Mouse (Mus musculus) cerebellum, postnatal 14 days (tissue): ENCODE data around the gene Gtf3a.
A peak's percentile ranks its signal among the peaks of the same experiment; 100 is the strongest.
"Not testable (repeated sequence)": the region's sequence is repeated elsewhere in the genome, so short reads cannot be mapped to it uniquely, and the experiment has no call there.

Experiments used
- DNase-seq, 2 experiments: peaks; one replicate each; pipeline ENCODE4 v3.0.0; 2021; ENCODE audit warnings: mixed read lengths in 2 of 2

The Gtf3a gene

DNA sequence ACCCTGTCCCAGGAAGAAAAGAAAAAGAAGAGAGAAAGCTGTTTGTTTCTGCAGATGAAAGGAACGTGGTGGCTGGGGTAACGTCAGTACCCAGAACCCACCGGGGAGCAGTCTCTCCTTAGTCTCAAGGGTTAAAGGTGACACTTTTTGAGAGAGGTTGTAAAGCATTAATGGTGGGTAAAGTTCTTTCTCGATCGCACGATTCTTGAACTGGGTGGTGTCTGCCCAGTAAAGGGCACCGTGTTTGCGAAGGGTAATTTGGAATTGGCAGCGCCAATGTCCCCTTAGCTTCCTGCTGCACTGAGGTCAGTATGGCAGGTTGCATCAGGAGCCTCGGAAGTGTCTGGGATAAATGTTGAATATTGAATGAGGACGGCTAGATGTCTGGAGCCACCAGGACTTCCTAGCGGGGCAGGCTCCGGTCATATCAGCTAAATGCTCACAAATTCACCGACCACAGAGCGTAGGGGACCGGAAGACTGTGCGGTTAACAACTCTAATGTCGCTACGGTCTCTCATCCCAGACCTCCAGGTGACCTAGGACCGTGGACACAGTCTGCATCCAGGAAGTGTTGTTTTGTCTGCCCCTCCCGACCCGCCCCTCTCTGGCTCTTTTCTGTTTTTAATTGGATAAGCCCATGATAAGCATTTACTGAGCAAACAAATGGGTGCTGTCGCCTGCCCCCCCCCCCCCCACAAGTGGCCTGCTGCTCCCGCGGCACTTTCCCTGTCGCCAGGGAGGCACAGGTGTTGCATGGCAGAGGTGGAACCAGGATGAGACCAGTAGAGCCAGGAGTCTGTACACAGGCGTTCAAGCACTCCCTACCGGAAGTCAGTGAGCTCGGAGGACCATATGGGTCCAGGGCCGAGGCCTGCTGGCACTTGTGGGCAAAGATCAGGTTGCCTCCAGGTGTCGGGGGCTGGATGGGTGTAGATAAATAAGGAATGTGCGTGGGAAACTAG lies 10.6 kb upstream of the Gtf3a start:
- DNase-seq, result no peak

DNA sequence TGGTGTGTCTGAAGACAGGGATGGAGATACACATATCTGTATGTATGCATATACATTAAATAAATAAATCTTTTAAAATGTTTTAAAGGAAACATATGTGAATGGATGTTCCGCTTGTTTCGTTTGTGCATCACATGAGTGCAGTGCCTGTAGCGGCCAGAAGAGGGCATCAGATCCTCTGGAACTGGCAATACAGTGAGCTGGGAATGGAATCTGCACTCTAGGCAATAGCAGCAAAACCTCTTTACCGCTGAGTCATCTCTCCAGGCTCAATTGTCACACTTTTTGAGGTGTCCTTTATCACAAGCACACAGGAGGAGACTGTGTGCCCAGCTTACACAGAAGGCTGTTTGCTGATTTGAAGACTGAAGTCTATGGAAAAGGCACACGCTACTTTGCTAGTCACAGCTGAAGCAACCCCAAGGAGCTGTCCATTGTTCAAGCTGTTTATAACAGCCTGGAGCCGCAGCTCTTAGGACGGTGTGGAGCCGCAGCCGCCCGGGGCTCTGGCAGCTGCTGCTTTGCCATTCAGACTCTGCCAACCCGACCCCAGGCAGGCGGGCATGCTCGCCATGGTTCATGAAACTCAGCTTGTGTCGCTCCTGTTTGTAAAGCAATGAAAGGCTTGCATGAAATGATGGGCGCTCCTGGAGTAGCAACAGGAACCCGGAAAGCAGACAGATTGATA lies 9.2 kb upstream of the Gtf3a start:
- DNase-seq, result peak; percentile 59 to 83

DNA sequence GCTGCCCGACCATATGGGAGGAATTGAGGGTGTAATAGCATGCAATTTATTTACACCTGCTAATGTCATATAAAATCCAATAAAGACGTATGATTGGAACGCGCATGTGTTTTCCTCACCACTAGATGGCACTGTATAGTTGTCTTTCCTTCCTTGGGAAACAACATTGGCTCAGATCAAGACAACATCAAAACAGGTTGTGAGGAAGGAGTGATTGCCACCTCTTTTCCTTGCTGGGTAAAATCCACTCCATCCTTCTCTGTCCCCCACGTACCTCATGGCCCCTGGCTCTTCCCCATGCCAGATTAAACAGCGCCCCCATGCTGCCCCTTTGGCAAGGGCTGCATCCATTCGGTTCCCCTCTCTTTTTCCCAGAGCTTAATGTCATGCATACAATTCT lies 8.2 kb upstream of the Gtf3a start:
- peak; percentile 49 to 64 for DNase-seq

DNA sequence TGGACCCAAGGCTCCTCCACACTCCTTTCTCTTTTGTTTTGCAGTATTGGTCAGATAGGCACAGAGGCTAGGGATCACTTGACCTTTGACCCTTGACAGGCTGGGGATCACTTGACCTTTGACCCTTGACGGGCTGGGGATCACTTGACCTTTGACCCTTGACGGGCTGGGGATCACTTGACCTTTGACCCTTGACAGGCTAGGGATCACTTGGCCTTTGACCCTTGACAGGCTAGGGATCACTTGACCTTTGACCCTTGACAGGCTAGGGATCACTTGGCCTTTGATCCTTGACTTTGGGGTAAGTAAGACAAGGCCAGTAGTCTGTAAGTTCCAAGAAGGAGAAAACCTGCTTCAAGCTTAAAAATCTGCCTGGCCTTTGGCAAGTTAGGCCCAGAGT lies 6.5 kb upstream of the Gtf3a start:
- not testable (repeated sequence) for DNase-seq

DNA sequence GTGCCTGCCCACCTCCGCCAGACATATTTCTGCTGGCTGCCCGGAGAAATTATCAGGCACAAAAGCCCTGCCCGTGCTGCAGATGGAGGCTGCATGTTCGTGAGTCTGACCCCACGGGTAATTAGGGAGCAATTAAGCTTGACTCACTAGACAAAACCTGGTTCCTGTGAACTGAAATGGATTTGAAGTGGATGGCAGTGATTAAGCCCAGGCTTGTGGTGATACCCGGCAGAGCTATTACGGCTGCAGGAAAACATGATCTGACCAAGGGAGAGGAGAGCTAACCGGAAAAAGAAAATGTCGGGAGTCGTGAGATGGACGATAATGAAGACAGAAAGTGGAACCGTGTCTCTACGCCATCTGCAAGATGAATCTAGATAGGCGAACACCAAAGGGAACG lies 5.5 kb upstream of the Gtf3a start:
- no peak for DNase-seq

DNA sequence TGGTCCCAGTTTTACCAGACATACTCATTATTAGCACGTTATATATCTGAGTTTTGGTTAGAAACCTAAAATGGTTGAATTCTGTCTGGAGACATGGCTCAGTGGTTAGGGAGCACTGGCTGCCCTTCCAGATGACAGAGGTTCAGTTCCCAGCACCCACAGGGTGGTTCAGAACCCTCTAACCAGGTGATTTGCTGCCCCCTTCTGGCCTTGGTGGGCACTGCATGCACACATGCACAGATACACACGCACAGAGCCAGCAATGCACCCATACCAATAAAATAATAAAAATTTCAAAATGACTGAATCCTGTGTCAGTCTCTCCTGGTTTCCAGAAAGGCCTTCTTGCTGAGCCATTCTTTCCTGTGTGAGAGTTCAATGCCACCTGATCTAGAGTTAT lies 3.9 kb upstream of the Gtf3a start:
- peak in 1 of 2 experiments; percentile 36 for DNase-seq

DNA sequence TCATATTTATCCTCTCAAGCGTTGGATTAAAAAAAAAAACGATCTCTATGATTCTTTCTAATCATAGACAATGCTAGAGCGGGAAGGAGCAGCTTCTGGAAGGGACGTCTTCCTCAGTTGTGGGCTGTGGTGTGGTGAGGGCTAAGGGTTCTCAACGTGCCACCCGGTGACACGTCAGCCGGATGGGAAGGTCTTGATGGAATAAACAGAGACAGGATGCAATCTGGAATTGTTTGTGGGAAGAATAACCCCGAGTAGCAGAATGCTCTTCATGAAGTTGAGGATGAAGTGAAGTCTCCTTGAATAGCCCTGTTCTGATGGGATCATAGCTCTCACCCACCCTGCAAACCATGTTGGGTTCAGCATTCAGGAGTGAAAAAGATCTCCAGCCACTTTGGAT lies 1.8 kb upstream of the Gtf3a start:
- DNase-seq, result no peak

DNA sequence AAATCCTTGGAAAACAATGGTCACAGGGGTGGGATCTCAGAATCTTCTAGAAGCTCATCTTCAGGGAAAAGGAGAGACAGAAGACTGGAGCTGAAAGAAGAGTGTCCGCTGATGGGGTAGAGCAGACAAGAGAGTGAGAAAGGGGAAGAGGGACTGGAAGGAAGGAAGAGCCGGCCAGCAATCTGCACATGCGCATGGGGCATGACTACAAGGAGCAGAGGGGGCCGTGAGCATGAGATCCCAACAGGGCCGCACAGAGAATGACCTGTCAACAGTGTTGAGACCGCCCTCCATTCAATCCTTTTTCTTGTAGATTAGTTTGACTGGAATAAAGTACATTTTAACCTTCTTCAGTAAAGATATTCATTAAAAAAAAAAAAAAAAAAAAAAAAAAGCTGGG lies 960 bp upstream of the Gtf3a start:
- no peak for DNase-seq

DNA sequence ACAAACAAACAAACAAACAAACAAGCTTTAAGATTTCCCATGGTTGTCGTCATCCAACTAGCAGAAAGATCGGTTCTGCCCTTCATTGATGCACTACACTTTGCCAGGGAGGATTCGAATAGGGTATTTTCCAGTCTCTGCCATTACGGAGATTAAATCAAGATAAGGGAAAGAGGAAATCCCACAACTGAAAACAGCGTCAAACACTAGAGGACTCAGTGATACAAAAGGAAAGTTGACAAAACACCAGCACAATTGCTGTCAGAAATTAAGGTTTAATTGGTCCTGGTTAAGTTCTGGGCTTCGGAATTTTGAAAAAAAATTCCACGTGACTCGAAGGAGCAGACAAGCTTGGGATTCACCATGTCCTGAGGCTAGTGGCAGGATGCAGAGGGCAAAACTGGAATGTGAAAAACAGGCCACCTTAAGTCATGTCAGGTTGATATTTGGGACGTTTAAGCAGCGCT lies 383 bp upstream of the Gtf3a start:
- no peak for DNase-seq

DNA sequence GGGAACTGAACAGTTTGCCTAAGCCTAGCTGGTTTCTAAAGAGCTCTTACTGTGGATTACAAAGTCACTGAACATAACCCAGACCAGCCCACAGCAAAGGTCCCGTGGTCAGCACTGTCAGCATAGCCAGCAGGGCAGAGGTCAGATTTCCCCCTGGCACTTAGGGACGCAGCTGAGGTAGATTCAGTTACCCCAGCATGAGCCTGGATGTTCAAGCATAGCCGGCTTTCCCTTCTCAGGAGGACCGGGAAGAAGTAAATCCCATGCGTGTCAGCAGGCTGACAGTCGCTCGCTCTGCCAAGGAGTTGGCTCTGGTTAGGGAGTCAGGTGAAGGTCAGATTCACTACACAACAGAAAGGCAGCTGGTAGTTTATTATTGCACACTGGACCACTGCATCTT lies 6.1 kb downstream of the Gtf3a start:
- no peak for DNase-seq

DNA sequence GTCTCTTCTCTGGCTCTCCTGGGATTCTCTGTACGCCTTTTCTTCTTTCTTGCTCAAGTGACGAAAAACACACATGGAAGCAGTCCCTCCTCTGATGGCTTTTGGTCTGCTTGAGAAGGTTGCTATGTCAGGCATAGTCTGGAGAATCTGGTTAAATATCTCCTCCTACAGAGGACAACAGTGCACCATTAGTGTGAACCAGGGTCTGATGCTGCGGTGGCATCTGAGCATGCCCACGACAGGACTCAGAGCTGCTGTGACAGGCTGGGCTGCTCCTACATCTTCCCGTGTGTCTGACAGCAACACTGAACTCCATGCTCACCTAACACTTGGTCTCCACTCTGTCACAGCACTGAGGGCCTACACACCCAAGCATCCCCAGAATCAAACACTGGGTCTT lies 7.2 kb downstream of the Gtf3a start:
- no peak for DNase-seq

DNA sequence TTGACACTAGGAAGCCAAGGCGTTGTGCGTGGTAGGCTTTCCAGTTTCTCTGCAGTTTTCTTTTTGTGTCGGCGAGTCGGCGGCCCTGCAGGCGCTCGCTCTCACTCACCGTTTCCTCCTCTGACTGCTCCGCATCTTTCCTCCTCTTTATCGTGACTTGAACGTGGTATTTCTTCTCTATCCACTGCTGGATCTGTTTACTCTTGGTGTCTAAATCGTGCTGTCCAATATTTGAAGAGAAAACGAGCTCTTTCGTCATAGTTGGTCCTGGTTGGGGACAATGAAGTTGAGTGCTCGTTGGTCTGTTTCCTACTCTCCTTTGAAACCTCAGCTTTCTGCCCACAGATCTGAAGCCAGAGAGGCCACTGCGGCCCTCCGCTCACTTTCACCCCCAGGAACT lies 8.2 kb downstream of the Gtf3a start:
- no peak for DNase-seq

DNA sequence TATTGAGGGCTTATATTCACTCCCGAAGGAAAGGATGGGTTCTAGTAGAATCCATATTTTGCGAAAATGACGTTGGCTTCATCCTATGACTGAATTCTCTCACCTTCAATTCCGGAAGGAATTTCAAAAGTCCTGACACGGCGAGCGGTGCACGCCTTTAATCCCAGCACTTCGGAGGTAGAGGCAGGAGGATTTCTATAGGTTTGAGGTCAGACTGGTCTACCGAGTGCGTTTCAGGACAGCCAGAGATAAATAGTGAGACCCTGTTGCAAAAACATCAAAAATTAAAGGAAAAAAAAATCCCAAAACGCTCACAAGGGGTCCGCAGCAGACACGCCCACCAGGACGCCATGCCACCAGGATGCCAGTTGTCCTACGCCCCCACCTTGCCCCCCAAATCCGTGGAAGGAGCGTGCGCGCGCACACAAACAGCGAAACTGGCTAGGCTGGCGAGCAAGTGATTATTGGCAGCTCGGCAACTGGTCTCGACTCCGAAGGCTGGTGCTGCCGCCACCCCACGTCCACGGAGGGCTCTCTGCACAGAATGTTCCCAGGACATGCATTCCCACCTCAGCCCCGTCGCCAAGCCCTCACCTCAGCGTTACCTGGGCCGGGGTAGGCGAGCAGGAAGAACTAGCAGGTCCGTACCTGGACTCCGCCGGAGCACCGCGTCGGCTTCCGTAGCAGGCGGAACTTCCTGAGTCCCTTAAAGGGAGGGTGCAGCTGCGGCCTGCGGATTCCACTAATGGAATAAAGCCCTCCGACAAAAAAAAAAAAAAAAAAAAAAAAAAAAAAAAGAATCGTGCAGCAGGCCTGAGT lies 14.9 kb downstream of the Gtf3a start, which contains the start of gene Mtif3:
Gene Mtif3 (minus strand): TSS at position 683 of the 819 bp plus-strand sequence.
- peak; percentile 87 to 88 for DNase-seq

DNA sequence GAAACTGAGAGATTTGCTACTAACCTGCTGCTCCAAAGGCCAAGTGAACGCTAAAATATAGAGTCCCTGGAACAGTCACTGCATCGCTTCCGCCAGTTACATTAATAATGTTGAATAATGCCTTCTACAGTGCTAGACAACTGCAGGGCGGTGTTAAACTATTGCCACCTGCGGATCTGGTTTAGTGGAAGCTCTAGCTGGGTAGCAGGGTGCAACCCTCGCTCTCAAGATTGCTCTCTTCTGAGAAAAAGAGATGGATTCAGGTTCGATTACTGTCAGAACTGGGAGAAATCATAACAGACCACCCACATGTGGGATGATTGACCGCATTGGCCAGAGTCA lies 15.5 kb downstream of the Gtf3a start:
- DNase-seq, result no peak

DNA sequence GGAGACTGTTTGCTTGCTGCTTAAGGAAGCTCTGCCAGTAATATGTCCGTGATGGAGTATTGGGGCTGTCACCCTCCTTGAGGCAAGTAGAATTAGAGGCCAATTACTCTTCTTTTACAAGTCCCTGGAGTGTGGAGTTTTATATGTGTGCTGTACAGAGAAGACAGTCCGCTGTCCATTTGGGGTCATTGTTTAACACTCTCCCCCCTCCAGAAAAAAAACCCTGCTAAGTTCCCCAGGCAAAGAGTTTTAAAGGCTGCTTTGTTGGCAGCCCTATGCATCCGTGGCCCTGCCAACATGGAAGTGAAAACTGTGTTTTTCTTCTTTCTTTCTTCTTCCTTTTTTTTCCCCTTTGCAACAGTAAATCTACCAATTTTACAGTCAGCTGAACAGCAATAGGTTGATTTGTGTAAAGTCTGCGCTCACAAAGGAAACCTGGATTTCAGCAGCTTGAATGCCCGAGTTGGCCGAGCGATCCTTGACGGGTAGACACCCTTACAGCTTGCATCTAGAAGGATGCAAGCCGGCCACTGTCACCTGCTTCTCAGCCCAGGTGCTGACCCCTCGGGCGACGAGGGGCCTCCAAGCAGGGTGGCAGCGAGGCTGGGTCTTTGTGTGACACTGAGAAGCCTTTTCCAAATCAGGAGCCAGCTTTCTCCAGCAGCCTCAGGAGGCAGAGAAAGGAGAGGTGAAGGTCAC lies 20.4 kb downstream of the Gtf3a start:
- no peak for DNase-seq

DNA sequence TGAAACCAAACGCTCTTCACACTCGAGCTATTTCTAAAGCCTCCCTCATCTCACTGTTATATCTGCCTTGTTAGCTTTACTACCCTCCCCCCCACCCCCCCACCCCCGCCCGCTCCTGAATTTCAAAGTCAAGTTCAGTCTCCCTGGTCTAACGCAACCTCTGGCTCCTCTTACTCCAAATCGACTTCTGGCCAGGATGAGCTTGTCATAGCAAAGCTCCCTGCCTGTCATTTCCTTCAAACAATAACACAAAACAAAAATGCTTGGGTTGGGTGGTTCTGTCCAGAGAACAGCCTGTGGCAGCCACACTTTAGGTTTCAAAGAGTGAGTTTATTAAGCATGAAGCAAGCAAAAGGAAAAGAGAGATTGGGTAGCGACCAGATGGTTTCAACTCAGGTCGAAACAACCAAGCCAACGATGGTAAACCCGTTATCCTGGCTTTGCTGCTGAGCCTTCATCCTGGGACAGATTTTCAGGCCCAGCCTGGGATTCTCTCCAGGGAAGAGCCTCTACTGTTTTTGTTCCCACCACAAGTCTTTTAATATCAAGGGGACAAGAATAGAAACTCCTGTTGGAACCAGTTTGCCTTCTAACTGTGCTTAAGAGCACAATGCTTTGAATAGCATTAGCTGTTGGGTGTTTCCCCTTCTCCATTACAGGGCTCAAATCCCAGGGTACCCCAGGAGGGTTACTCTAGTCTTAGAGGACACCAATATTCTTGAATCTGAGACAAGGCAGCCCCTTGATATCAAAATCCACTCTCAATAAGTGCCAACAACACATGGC lies 23.5 kb downstream of the Gtf3a start:
- no peak for DNase-seq

DNA sequence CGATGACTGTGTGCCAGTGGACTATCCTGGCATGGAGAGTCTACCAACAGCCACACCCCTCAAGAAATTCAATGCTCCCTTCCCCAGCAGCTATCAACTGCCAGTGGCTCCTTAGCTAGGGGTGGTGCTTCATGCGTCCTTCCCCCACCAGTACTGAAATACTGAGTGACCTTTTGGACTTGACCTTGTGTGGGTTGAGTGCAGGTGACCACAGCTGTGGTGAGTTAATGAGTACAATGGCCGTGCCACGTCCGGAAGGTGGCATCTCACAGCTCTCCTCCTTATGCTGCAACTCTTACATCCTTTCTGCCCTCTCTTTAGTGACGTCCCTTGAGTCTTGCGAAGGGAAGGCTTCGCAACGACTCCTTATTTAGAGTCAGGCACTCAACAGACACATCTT lies 24.9 kb downstream of the Gtf3a start:
- no peak for DNase-seq

DNA sequence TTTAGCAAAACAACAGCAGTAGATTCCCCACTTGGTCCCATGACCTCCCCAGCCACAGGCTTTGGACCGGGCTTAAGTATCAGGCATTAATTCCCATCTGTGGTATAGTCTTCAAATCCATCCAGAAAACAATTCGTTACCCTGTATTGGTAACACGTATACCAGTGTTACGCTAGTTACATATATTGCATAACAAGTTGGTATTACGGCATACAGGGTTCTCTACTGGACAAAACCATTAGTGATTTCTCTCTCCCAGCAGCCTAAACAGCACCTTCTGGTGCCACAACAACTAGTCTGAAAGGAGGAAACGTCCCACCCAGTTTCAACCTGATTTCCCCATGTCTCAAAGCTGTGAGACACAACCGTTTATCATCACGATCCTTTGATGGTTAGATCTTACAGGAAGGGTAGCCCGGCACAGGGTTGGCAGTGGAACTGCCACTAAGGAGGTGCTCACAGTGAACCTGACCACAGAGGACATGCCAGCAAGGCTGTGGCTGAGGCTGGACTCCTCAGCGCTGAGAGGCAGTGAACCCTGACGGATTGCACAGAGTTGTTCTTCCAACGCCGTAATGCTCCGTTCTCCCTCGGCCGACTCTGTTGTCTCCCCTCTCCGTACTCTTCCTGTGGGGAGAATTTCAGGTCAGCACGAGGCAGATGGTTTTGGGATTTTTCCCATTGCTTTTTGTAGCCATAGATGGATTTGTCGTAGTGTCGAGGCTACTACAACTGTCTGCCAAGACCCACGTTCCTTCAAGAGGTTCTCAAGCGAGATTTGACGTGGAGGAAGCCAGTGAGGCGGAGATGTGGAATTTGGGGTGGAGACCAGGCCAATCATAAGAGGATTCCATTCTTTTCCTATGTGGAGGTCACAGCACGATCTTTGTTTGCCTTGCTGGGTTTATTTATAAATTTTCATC lies 25.7 kb downstream of the Gtf3a start:
- DNase-seq, result no peak

DNA sequence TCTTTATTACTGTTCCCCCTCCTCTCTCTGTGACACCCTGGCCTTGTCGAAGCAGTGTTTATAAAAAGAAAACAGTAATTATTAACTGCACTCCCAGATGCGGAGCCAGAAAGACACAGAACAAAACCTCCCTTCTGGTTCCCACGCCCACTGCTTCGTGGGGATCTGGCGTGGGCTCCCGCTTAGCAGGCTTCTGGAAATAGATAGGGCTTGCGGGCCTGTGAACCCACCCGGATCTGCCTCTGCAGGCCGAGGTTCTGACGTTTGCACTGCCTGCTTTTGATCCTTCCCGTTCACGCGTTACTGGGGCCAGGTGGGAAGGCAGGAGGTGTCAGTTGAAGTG lies 26.3 kb downstream of the Gtf3a start:
- no peak for DNase-seq

DNA sequence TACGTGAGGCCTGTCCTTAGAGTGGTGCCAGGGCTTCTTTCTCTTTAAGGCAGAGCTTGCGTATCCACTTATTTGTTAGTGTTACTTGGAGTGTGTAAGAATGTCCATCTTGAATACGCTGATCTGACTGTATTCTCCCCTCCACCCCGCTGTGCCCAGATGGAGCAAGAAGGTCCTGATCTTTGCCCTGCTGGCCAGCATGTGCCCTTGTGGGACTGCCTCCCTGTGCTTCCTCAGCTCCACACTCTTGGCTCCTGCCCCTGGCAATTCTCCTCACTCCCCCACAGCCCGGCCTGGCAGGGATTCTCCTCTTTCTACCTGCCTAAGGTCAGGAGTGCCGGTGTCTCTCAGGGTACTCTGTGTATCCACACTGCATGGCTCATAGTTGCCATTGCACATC lies 32.9 kb downstream of the Gtf3a start:
- no peak for DNase-seq

DNA sequence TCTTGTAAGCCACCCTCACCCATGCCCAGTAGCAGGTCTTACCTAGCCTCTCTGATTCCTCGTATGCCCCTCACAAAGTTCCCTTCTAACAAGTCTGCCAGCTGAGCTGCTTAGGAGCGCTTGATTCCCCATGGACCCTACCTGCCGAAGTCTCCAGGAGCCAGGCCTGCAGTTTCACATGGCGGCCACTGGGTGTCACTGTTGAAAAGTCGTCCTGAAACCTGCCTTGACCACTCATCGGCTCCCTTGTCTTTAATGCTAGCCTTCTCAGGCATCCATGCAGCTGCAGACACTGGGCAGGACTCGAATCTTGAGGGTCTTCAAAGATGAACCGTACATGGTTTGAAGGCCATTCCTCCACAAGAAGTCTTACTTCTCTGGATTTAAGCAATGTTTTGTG lies 34.8 kb downstream of the Gtf3a start:
- DNase-seq, result peak; percentile 80 to 85
